Mouse (Mus musculus): Measurements from ENCODE around the gene Mgam. TPM values are rescaled to one million over a fixed set of nuclear protein-coding genes. Genes with fewer than 3 reads are reported as not detected.

Gene Mgam
- polyA plus RNA-seq, 1 experiment = 3.3 TPM

- Histone ChIP-seq H3K4me3 (no peak overlapping the region), H3K79me2 (ENCODE audit: control insufficient read depth, insufficient read depth) (no peaks in the 10 kb centered on the region), H3K4me2 (ENCODE audit: low read depth) (no peak overlapping the region), H3ac (ENCODE audit: control insufficient read depth, insufficient read length) (no peak overlapping the region), H3K36me3 (ENCODE audit: control insufficient read depth, insufficient read depth) (no peaks in the 10 kb centered on the region), H3K27me3 (ENCODE audit: control insufficient read depth, insufficient read depth, insufficient read length) (no peaks in the 10 kb centered on the region)
- TF ChIP-seq MAX (IDR thresholded peaks at IDR 0.05; ENCODE audit: low read depth) (no peak), POLR2AphosphoS2 (IDR thresholded peaks at IDR 0.05; ENCODE audit: insufficient read length, low read depth) (no peak), REST (IDR thresholded peaks at IDR 0.05; ENCODE audit: insufficient read depth, insufficient read length) (no peak), POLR2A (IDR thresholded peaks at IDR 0.05; ENCODE audit: insufficient read length, low read depth) (no peak), MYOG (IDR thresholded peaks at IDR 0.05; ENCODE audit: control insufficient read depth in 1 of 3, insufficient read depth in 1 of 3, insufficient read length in 2 of 3, low read depth in 2 of 3) (no peak), USF1 (IDR thresholded peaks at IDR 0.05; ENCODE audit: low read depth) (no peak)
Observed at GRCm38 (mm10) chr6:40617965-40618364, 10.7 kb upstream of the Mgam start.

DNA sequence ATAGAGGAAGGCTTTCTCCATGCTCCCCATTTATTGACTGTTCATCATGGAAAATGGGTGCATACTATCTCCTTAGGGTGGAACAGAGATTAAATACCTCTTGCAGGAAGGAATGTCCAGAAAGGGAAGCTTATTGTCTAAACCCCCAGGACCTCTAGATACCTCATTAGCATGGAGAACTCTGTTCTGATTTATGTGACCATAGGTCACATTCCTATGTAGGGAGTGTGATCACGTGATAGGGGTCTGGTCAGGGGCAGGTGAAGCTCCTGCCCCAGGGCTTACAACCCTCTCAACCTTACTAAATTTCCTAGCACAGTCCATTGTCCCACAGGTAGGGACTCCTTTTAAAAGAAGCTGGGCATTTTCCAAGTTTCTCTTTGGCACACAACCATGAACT lies 2.5 kb upstream of the Mgam start:
- Histone ChIP-seq H3ac (ENCODE audit: control insufficient read depth, insufficient read length) (no peak overlapping the region), H3K36me3 (ENCODE audit: control insufficient read depth, insufficient read depth) (no peaks in the 10 kb centered on the region), H3K79me2 (ENCODE audit: control insufficient read depth, insufficient read depth) (no peaks in the 10 kb centered on the region), H3K4me2 (ENCODE audit: low read depth) (no peak overlapping the region), H3K4me3 (no peak overlapping the region), H3K27me3 (ENCODE audit: control insufficient read depth, insufficient read depth, insufficient read length) (no peaks in the 10 kb centered on the region)
- TF ChIP-seq TCF3 (IDR thresholded peaks at IDR 0.05; ENCODE audit: insufficient read length, low read depth) (no peak), USF1 (IDR thresholded peaks at IDR 0.05; ENCODE audit: low read depth) (no peak), MYOG (IDR thresholded peaks at IDR 0.05; ENCODE audit: control insufficient read depth in 1 of 3, insufficient read depth in 1 of 3, insufficient read length in 2 of 3, low read depth in 2 of 3) (no peak), MYOD1 (IDR thresholded peaks at IDR 0.05; ENCODE audit: control insufficient read depth in 1 of 3, insufficient read length in 2 of 3, low read depth in 2 of 3) (no peak), TCF12 (IDR thresholded peaks at IDR 0.05; ENCODE audit: insufficient read depth, poor library complexity, severe bottlenecking) (no peak), SRF (IDR thresholded peaks at IDR 0.05; ENCODE audit: control insufficient read depth, insufficient read length, low read depth) (no peak), E2F4 (IDR thresholded peaks at IDR 0.05; ENCODE audit: insufficient read depth) (no peak), CEBPB (IDR thresholded peaks at IDR 0.05; ENCODE audit: insufficient read depth, poor library complexity, severe bottlenecking) (no peak), POLR2A (IDR thresholded peaks at IDR 0.05; ENCODE audit: insufficient read length, low read depth) (no peak), MAX (IDR thresholded peaks at IDR 0.05; ENCODE audit: low read depth) (no peak), REST (IDR thresholded peaks at IDR 0.05; ENCODE audit: insufficient read depth, insufficient read length) (no peak), POLR2AphosphoS2 (IDR thresholded peaks at IDR 0.05; ENCODE audit: insufficient read length, low read depth) (no peak)

DNA sequence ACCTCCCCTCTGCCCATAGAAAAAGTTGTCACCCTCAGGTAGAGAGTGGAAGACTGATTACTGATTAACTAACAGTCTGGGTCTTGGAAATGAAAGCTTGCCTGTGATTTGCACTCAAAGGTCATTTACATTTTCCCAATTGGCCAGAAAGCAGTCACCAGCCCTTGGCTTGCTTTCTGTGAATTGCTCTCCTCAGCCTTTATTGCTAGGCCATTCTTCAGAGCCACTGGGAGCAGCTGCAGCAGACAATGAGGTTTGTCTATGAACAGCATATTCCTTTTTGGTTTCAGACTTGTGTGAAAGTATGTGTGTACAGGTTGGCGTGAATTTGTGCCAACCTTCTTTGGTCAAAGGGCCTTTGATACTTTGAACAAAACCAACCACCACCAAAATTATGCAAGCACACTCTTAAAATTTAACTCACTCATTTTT lies 6.0 kb downstream of the Mgam start:
- Histone ChIP-seq H3K27me3 (ENCODE audit: control insufficient read depth, insufficient read depth, insufficient read length) (no peaks in the 10 kb centered on the region), H3K79me2 (ENCODE audit: control insufficient read depth, insufficient read depth) (no peaks in the 10 kb centered on the region), H3K4me3 (no peak overlapping the region), H3ac (ENCODE audit: control insufficient read depth, insufficient read length) (no peak overlapping the region), H3K36me3 (ENCODE audit: control insufficient read depth, insufficient read depth) (no peaks in the 10 kb centered on the region), H3K4me2 (ENCODE audit: low read depth) (no peak overlapping the region)
- TF ChIP-seq MYOG (IDR thresholded peaks at IDR 0.05; ENCODE audit: control insufficient read depth in 1 of 3, insufficient read depth in 1 of 3, insufficient read length in 2 of 3, low read depth in 2 of 3) = no peak
- TF ChIP-seq CEBPB (IDR thresholded peaks at IDR 0.05; ENCODE audit: insufficient read depth, poor library complexity, severe bottlenecking) = no peak
- TF ChIP-seq TCF12 (IDR thresholded peaks at IDR 0.05; ENCODE audit: insufficient read depth, poor library complexity, severe bottlenecking) = no peak
- TF ChIP-seq SRF (IDR thresholded peaks at IDR 0.05; ENCODE audit: control insufficient read depth, insufficient read length, low read depth) = no peak
- TF ChIP-seq E2F4 (IDR thresholded peaks at IDR 0.05; ENCODE audit: insufficient read depth) = no peak
- no peak for TF ChIP-seq POLR2A (IDR thresholded peaks at IDR 0.05; ENCODE audit: insufficient read length, low read depth)
- TF ChIP-seq POLR2AphosphoS2 (IDR thresholded peaks at IDR 0.05; ENCODE audit: insufficient read length, low read depth) = no peak
- no peak for TF ChIP-seq MYOD1 (IDR thresholded peaks at IDR 0.05; ENCODE audit: control insufficient read depth in 1 of 3, insufficient read length in 2 of 3, low read depth in 2 of 3)
- TF ChIP-seq USF1 (IDR thresholded peaks at IDR 0.05; ENCODE audit: low read depth) = no peak
- TF ChIP-seq MAX (IDR thresholded peaks at IDR 0.05; ENCODE audit: low read depth) = no peak
- TF ChIP-seq TCF3 (IDR thresholded peaks at IDR 0.05; ENCODE audit: insufficient read length, low read depth) = no peak
- no peak for TF ChIP-seq REST (IDR thresholded peaks at IDR 0.05; ENCODE audit: insufficient read depth, insufficient read length)

DNA sequence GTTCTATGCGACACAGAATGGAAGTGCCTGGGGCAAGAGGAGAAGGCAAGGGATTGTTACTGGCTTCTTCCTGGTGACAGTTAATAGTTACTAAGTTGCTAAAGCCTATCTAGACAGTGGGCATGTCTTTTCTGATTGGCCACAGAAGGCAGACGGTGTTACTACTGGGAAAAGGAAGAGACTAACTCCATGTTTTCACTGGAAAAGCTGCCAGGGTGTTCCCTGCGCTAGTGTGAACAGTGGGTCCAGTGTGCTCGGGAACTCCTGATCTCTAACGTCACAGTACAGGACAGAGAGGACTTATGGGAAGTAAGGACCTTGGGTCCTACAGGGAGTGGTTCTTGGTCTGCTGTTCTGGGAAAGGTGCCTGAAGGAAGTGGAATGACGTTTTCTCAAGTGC lies 6.9 kb downstream of the Mgam start:
- Histone ChIP-seq H3K36me3 (ENCODE audit: control insufficient read depth, insufficient read depth) (no peaks in the 10 kb centered on the region), H3K4me2 (ENCODE audit: low read depth) (no peak overlapping the region), H3K79me2 (ENCODE audit: control insufficient read depth, insufficient read depth) (no peaks in the 10 kb centered on the region), H3ac (ENCODE audit: control insufficient read depth, insufficient read length) (no peak overlapping the region), H3K4me3 (no peak overlapping the region), H3K27me3 (ENCODE audit: control insufficient read depth, insufficient read depth, insufficient read length) (no peaks in the 10 kb centered on the region)
- no peak for TF ChIP-seq CEBPB (IDR thresholded peaks at IDR 0.05; ENCODE audit: insufficient read depth, poor library complexity, severe bottlenecking)

- Histone ChIP-seq H3K79me2 (ENCODE audit: control insufficient read depth, insufficient read depth) (no peaks in the 10 kb centered on the region), H3ac (ENCODE audit: control insufficient read depth, insufficient read length) (no peak overlapping the region), H3K27me3 (ENCODE audit: control insufficient read depth, insufficient read depth, insufficient read length) (no peaks in the 10 kb centered on the region), H3K4me3 (no peak overlapping the region), H3K4me2 (ENCODE audit: low read depth) (no peak overlapping the region), H3K36me3 (ENCODE audit: control insufficient read depth, insufficient read depth) (no peaks in the 10 kb centered on the region)
- TF ChIP-seq SRF (IDR thresholded peaks at IDR 0.05; ENCODE audit: control insufficient read depth, insufficient read length, low read depth) = no peak
- no peak for TF ChIP-seq TCF12 (IDR thresholded peaks at IDR 0.05; ENCODE audit: insufficient read depth, poor library complexity, severe bottlenecking)
Observed at GRCm38 (mm10) chr6:40637755-40638154, 9.1 kb downstream of the Mgam start.

Data from myocyte (in vitro differentiated cells).